Mouse (Mus musculus) CD4-positive, CD25-positive, alpha-beta regulatory T cell, adult 4 months (primary cell): ENCODE results near the gene Kcnh6. TPM values are rescaled to one million over a fixed set of nuclear protein-coding genes. Genes with fewer than 3 reads are reported as not detected.
A peak's percentile ranks its signal among the peaks of the same experiment; 100 is the strongest.
"Not testable (repeated sequence)": the region's sequence is repeated elsewhere in the genome, so short reads cannot be mapped to it uniquely, and the experiment has no call there.

ENCODE experiments used
- ATAC-seq: one replicate; pipeline ENCODE4 v1.8.0; 2017
- polyA plus RNA-seq, 2 experiments: library from polyadenylated mRNA; unstranded; fragments of 100-300 nt; shearing (Covaris generic); gene quantifications; one replicate each; pipeline ENCODE4 v1.2.1; 2017

Kcnh6 gene
- polyA plus RNA-seq, 2 experiments from 2014 or later = 0.18 TPM; not detected in 1

GRCm38 (mm10) chr11:106065073-106065922 is 57.4 kb downstream of the Kcnh6 start:
- ATAC-seq = peak; percentile 7

DNA sequence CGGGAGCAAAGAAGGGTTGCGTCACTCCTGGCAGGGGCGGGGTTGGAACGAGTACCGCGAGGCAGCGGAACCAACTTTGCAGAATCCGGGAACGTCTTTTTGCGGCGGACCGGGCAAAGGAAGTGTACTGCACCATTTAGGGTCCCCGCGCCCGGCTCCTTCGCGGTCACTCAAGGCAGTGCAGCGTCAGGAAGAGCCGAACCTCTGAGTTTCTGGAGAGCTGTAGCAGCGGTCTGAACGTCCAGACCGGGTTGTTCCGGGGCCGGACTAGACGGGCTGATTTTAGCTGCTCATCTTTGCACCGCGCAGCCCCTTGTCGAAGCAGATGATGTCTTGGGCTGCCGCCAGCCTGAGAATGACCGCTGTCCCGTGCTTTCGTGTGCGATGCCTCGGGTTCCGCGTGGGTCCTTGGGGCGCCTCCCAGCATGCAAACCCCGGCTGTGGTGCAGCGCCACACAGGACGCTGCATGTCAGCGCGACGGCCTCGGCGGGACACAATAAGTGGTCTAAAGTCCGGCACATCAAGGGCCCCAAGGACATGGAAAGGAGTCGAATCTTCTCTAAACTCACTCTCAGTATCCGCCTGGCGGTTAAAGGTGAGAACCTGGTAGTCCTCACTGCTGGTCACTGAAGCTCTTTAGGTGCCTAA is 58.1 kb downstream of the Kcnh6 start, which contains the start of gene Taco1:
Taco1 (plus strand) TSS at position 139 of the 649 bp plus-strand sequence.
- ATAC-seq = peak; percentile 95

DNA sequence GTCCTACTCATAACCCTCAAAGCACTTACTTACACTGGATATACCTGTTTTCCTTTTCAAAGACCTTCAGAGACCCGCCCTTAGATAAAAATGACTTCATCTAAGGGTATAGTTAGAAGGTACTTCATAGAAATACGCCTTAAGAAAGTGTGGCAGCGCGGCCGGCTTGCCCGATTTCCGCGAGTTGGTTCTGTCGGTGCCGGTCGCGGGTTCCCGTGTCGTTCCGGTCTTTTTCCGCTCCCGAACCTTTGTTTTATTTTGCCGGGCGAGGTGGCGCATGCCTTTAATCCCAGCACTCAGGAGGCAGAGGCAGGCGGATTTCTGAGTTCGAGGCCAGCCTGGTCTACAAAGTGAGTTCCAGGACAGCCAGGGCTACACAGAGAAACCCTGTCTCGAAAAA is 58.7 kb downstream of the Kcnh6 start:
- ATAC-seq = not testable (repeated sequence)

DNA sequence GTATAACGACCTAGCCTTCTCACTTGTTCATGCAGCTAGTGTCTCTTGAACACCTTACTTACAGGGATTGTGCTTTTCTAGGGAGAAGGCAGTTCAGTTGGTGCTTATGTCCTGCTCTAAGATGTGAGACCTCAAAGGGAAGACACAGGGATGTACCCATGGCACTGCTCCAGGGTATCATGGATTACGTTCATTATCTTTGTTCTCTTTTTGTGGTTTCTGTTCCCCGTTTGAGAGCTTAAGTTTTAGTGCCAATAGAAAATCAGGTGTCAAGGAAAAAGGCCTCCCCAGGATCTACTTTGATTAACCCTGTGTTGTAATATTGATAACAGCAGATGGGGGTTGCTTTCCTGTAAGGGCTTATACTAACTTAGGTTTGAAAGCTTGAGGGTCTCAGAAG is 65.8 kb downstream of the Kcnh6 start:
- ATAC-seq = no peak

GRCm38 (mm10) chr11:106076321-106076720 is 68.4 kb downstream of the Kcnh6 start:
- ATAC-seq = peak; percentile 81

Other genes with a start within 250 kb of the Kcnh6 start
- gene Cyb561, start 54.8 kb upstream of the Kcnh6 start, polyA plus RNA-seq = 1 to 10 TPM in 1 of 2 experiments, under 1 TPM in 1; 0.48 to 1.7 TPM
- gene Ace, start 40.2 kb upstream of the Kcnh6 start, polyA plus RNA-seq = not detected
- not detected for gene Ace3, start 13.4 kb upstream of the Kcnh6 start, polyA plus RNA-seq
- 10 to 100 TPM; 23.9 to 26.4 TPM for gene Dcaf7, start 28.7 kb downstream of the Kcnh6 start, polyA plus RNA-seq
- 10 to 100 TPM in 1 of 2 experiments, 1 to 10 TPM in 1; 7.4 to 18.0 TPM for gene Taco1, start 57.9 kb downstream of the Kcnh6 start, polyA plus RNA-seq
- gene Map3k3, start 76.5 kb downstream of the Kcnh6 start, polyA plus RNA-seq = 10 to 100 TPM; 30.1 to 37.1 TPM
- gene Gm10840, start 152.7 kb downstream of the Kcnh6 start, polyA plus RNA-seq = not detected
- gene Limd2, start 152.7 kb downstream of the Kcnh6 start, polyA plus RNA-seq = 100 to 1,000 TPM; 597 to 715 TPM
- gene Strada, start 194.0 kb downstream of the Kcnh6 start, polyA plus RNA-seq = 10 to 100 TPM; 34.5 to 40.0 TPM
- 10 to 100 TPM; 92.6 to 96.6 TPM for gene Ccdc47, start 208.2 kb downstream of the Kcnh6 start, polyA plus RNA-seq
- gene Ddx42, start 208.8 kb downstream of the Kcnh6 start, polyA plus RNA-seq = 100 to 1,000 TPM in 1 of 2 experiments, 10 to 100 TPM in 1; 84.7 to 135 TPM
- 10 to 100 TPM; 52.9 to 85.8 TPM for gene Ftsj3, start 248.0 kb downstream of the Kcnh6 start, polyA plus RNA-seq
- gene Psmc5, start 248.0 kb downstream of the Kcnh6 start, polyA plus RNA-seq = 100 to 1,000 TPM; 161 to 197 TPM